Mouse (Mus musculus) hematopoietic stem cell, adult 5-6 weeks (primary cell): ENCODE results near the gene Mis18bp1. TPM values are rescaled to one million over a fixed set of nuclear protein-coding genes. Genes with fewer than 3 reads are reported as not detected.
A peak's percentile ranks its signal among the peaks of the same experiment; 100 is the strongest.
"Not testable (repeated sequence)": the region's sequence is repeated elsewhere in the genome, so short reads cannot be mapped to it uniquely, and the experiment has no call there.

ENCODE experiments used
- ATAC-seq, 2 experiments: fragments of 125-278 bp in 1 of 2; replicated peaks in 1 of 2; 2 replicates each; pipeline ENCODE4 v1.8.0; 2016 to 2017; ENCODE audit warnings: inconsistent platforms in 2 of 2, mild to moderate bottlenecking in 2 of 2, moderate number of reproducible peaks in 2 of 2, low read depth in 1 of 2, moderate TSS enrichment in 1 of 2; ENCODE audit not compliant: low FRiP score in 2 of 2, poor library complexity in 2 of 2, severe bottlenecking in 2 of 2, insufficient read depth in 1 of 2, low TSS enrichment in 1 of 2
- total RNA-seq: library from RNA; stranded (forward); fragments of 172-1452, 232-1000 nt; gene quantifications from 2 replicates; pipeline ENCODE4 v1.2.3, GENCODE M21; 2017

The Mis18bp1 gene
- total RNA-seq, result 60.4 and 61.8 TPM in 2 replicates

GRCm38 (mm10) chr12:65172021-65172951 lies at the start of gene Mis18bp1:
TSS of gene Mis18bp1 (minus strand) at chr12:65172604.
- peak; percentile 98 to 99 for ATAC-seq

DNA sequence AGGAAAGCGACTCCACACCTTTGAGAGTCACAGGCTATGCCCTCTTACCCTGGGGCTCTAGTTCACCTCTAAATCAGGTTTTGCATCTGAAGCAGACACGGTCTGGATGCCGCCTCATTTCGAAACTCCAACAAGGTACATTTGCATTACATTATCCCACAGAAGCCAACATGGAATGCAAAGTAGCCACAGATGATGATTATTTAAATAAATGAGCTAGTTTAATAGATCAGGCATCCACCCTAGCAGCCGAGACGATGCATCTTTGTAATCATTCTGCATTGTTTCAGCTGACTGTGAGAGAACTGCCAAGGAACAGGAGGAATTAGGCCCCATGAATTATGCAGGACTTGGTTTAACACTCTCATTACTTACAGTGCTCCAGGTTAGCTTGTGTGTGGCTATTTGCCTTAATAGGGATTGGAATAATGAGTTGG lies 44.0 kb upstream of the Mis18bp1 start:
- ATAC-seq, result no peak

- ATAC-seq, result no peak
Observed at GRCm38 (mm10) chr12:65206431-65206830, 34.0 kb upstream of the Mis18bp1 start.

DNA sequence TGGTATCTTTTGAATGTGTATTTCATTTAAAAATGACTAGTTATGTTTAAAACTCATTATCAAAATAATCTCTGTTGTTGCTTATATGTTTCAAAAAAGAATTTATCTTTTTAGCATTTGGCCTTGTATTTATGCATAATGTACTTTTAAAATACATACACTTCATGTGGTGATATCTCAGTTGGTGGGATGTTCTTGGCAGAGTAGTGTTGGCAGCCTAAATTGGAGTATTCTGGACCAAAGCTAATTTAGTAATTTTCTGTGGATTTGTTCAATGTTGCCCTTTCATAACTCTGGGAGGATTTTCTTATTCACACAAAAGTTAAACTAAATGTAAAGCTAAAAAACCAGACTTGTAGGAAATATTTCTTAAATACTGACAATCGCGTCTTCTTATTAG lies 29.4 kb upstream of the Mis18bp1 start:
- no peak for ATAC-seq

- no peak for ATAC-seq
Observed at GRCm38 (mm10) chr12:65194003-65194530, 21.7 kb upstream of the Mis18bp1 start.

DNA sequence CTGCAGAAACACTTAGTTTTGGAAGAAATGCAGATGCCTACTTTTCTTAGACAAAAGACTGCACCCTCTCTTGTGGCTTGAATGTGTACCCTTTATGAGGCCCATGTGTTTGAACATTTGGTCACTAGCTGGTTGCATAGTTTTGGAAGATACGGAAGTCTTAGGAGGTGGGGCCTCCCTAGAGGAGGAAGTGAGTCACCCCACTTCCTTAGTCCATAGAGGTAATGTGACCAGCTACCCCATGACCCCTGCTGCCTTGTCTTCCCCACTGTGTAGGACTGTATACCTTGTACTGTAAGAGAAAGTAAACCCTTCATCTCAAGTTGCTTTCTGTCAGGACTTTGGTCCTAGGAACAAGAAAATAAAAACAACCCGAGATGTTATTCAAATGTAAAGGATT lies 16.8 kb upstream of the Mis18bp1 start:
- ATAC-seq, result no peak

DNA sequence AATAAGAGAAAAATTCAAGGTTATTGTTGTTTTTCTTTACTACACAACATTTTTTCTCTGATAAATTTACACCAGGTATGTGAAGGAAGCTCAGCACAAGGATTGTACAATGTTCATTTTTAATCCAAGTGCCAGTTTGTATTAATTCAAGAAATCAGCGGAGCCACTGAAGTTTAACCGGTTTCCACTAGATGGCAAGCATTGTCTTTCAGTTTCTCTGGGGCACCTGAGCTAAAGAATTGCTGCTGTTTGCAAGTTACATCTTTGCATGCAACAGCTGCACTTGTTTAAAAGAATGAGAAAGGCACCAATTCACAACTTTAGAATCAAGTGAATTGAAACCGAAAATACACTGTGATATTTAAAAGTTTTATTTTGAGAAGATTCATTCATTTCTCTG lies 15.0 kb upstream of the Mis18bp1 start:
- no peak for ATAC-seq

GRCm38 (mm10) chr12:65173736-65174135 lies 1.3 kb upstream of the Mis18bp1 start:
- ATAC-seq, result no peak

- ATAC-seq, result not testable (repeated sequence)
Observed at GRCm38 (mm10) chr12:65172959-65173358, 555 bp upstream of the Mis18bp1 start.

GRCm38 (mm10) chr12:65136121-65136520 lies 36.3 kb downstream of the Mis18bp1 start:
- ATAC-seq, result not testable (repeated sequence)

DNA sequence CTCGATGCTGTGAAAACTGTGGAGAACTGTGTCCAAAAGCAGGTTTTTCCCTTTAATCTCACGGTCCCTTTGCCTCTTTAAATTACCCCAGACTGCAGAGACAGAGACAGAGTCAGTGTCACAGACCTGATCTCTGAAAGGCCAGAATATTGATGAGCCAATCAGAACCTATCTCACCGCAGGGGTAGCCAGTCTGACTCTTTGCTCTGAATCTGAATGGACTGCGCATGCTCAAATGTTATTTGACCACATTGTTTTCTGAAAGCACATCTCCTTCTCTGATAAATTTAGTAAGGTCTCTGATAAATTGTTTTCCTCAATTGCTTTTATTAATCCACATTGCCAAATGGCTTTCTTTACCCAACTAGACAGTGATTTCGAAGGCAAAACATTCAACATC lies 53.0 kb downstream of the Mis18bp1 start:
- ATAC-seq, result no peak

DNA sequence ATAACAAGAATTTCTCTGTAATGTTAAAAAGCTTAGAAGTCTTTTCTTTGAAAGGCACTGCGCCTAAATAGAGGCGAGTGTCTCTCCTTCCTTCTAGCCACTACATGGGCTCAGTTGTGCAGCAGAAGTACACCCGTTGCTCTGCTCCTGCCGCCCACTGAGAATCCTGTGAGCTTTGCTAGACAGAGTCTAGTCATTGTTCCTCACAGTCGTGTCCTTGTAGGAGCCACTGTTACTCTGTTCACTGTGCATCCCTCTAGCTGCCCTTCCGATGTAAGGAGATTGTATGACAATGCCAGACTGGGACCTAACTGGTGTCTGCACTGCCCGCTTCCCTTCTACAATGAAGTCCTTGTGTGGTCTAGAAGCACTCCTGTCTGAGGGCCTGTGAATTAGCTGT lies 53.4 kb downstream of the Mis18bp1 start:
- no peak for ATAC-seq

DNA sequence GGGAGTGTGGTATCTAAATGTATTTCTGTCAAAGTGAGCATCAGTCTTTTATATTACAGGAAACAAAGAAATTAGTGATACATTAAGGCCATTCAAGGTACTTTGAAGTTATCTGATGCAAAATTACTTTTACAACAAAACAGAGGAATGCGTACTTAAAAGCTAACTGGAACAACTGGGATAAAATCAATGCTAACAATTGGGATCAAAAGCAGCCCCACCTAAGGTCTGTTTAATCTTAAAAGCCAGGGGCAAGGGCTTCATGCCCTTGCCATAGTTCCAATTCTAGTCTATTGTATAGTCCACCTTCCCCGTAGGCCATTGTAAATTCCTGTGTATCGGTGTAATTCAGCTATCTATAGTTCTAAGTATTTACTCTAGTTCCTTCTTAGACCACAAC lies 57.4 kb downstream of the Mis18bp1 start:
- ATAC-seq, result not testable (repeated sequence)

- no peak for ATAC-seq
Observed at GRCm38 (mm10) chr12:65113925-65114324, 58.5 kb downstream of the Mis18bp1 start.

- ATAC-seq, result no peak
Observed at GRCm38 (mm10) chr12:65112811-65113210, 59.6 kb downstream of the Mis18bp1 start.

GRCm38 (mm10) chr12:65111503-65111902 lies 60.9 kb downstream of the Mis18bp1 start:
- ATAC-seq, result no peak

- ATAC-seq, result no peak
Observed at GRCm38 (mm10) chr12:65108746-65109145, 63.7 kb downstream of the Mis18bp1 start.
